Mouse (Mus musculus) adrenal gland, postnatal 25 days (tissue): ENCODE measurements around the gene Clns1a. TPM values are rescaled to one million over a fixed set of nuclear protein-coding genes. Genes with fewer than 3 reads are reported as not detected.

Experiments used
- DNase-seq: peaks from one replicate; pipeline ENCODE4 v3.0.0; 2021; ENCODE audit warnings: mixed read lengths
- total RNA-seq: library from RNA; stranded (reverse); gene quantifications from 2 replicates; pipeline ENCODE4 v1.2.3, GENCODE M21; 2021

The Clns1a gene
- total RNA-seq, 1 experiment from 2014 or later = 56.9 TPM

DNA sequence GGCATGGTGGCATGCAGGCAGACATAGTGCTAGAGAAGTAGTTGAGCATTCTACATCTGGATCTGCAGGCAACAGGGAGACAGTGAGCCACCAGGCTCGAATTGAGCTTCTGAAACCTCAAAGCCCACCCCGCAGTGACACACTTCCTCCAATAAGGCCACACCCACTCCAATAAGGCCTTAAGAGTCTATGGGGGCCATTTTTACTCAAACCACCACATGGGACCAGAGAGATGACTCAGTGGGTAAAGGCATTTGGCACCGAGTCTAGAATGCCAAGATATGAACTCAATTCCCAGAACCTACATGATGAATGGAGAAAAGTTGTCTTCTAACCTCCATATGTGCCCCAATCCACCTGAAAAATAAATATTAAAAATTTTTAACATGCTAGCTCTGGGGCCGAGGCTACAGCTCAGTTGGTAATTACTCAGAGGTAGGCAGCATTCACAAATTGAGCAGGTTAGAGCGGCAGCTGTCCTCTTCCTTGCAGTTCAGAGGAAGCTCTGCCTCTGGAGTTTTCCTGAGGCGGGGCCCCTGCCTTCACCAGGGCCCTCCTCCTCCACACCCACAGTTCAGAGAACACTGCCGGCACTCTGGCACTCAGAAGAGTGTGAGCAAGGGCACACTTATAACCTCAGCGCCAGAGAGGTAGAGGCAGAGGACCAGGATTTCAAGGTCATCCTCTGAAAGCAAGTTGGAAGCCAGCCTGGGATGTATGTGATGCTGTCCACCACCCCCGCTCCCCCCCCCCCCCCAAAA lies 70.2 kb downstream of the Clns1a start:
- DNase-seq = no peak

DNA sequence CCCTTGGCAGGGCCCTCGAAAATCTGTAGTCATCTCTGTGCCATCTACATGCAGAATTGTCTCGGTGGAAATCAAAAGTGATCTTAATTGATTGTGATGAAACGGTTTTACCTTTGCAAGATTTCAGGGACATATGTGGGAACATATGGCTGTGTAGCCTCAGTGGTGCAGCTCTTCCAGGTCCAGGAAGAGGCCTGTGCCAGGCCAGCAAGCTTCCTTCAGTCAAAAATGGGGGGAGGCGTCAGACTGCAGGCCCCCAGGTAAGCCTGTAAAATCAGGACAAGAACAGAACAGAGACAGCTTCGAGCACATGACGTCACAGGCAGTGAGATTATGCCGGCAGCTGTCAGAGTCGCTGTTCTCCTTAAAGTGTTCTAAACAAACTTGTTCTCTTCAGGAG lies 71.4 kb downstream of the Clns1a start:
- DNase-seq = no peak

DNA sequence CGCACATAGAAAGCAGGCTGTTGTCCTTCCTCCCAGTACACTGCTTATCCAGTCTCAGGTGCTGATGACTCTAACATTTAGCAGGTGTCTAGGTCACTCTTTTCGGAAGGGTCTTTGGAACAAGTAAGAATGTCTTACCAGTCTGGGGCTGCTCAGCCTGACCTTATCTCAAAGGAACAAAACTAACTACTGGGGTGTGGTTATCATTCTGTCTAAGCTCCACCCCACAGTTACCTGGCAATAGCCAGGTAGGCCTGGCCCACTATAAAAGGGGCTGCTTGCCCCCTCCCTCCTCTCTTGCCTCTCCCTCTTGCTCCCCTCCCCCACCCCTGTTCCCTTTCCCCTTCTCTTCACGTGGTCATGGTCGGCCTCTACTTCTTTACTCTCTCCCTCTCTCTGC lies 72.6 kb downstream of the Clns1a start:
- no peak for DNase-seq

Other genes starting within 250 kb of the Clns1a start
- gene Kctd14, start 245.3 kb upstream of the Clns1a start, total RNA-seq = 1.7 TPM in 2 replicates
- 64.7 and 65.3 TPM in 2 replicates for gene Ints4, start 215.7 kb upstream of the Clns1a start, total RNA-seq
- gene Aamdc, start 117.1 kb upstream of the Clns1a start, total RNA-seq = 32.2 and 36.8 TPM in 2 replicates
- 30.6 and 32.0 TPM in 2 replicates for gene Rsf1, start 116.7 kb upstream of the Clns1a start, total RNA-seq
- gene Aqp11, start 41.7 kb downstream of the Clns1a start, total RNA-seq = 4.0 and 5.2 TPM in 2 replicates
- 20.5 and 26.5 TPM in 2 replicates for gene Pak1, start 91.9 kb downstream of the Clns1a start, total RNA-seq
- gene Gdpd4, start 223.3 kb downstream of the Clns1a start, total RNA-seq = not detected in 2 replicates